Mouse (Mus musculus) activated CD4-positive, CD25-positive, alpha-beta regulatory T cell, adult 4 months (primary cell): ENCODE measurements around the gene Slc12a7. TPM values are rescaled to one million over a fixed set of nuclear protein-coding genes. Genes with fewer than 3 reads are reported as not detected.

Experiments used
- ATAC-seq: one replicate; pipeline ENCODE4 v1.8.0; 2017
- polyA plus RNA-seq, 2 experiments: library from polyadenylated mRNA; unstranded; fragments of 100-300 nt; shearing (Covaris generic); gene quantifications; one replicate each; pipeline ENCODE4 v1.2.1; 2017

Slc12a7 gene
- polyA plus RNA-seq, 2 experiments from 2014 or later: 30.3 to 34.9 TPM

GRCm38 (mm10) chr13:73763439-73764255, 30.8 kb downstream of the Slc12a7 start:
- ATAC-seq: peak; percentile 86

DNA sequence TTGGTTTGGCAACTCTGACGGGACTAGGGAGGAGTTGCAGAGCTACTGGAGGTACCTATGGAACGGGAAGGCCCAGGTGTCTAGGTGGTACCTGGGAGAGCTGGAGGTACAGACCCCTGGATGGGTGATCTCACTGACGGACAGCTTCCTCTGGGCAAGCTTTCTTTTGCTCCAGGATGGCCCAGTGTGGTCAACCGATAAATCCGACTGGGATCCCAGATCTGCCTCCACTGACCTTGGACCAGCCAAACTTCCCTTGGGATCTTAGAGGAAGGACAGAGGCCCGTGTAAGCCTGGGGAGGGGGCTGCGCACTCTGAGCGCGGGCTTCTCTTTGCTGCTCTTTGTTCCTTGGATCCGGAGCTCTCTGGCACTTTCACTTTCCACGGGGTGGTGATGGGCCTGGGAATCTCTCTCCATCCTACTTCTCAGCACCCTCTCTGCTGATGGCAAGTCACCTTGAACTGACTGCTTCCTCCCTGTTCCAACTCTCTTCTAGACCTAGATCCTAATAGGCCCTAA, 31.4 kb downstream of the Slc12a7 start:
- no peak for ATAC-seq

DNA sequence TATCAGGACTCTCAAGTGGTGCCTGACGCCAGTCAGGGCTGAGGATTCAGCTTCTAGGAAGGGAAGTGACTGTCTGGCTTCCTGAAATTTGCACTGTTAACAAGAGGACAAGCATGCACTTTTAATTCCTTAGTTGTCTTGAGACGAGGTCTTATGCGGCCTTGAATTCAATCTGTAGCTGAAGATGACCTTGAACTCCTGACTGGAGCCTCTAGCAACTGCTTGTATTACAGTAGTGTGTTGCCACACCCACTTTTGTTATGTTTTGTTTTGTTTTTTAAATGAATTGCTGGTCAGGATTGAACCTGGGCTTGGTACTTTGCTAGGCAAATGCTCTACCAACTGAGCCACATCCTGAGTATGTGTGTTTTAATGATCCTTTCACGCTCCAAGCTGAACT, 32.5 kb downstream of the Slc12a7 start:
- ATAC-seq: no peak

- ATAC-seq: no peak
Observed at GRCm38 (mm10) chr13:73767224-73767623, 34.3 kb downstream of the Slc12a7 start.

GRCm38 (mm10) chr13:73767754-73768153, 34.9 kb downstream of the Slc12a7 start:
- ATAC-seq: no peak

- ATAC-seq: no peak
Observed at GRCm38 (mm10) chr13:73768311-73768710, 35.4 kb downstream of the Slc12a7 start.

DNA sequence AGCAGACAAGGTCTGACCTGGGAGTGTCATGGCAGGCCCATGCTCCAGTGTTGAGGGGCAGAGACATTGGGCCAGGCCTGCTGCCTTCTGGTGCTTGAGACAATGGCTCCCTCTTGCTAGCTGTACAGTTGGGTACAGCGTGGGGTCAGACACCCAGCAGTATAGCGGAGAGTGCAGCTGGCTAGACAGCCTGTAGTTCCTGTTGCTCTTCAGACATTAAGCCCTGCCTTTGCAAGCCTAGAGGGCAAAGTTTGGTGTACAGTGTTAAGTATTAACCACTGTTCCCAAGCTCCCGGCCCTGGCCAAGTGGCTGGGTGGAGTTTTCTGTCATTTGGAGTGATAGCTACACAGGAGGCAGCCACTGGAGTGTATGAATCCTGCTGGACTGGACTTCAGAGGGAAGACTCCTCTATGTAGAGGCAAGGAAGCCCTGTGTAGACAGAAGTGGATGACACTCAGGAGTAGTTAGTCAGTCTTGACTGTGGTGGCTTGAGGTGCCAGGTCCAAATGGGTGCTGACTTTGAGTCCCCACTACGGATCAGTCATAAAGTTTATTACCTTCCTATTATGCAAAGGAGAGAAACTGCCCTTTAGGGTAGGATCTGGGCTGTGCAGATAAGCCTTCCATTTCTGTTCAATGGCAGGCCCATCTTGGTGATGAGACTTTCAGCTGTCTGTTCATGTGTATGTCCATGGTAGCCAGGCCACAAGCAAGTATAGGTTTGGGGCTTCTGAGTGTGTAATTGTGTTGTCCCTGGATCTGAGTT, 37.2 kb downstream of the Slc12a7 start:
- no peak for ATAC-seq

- no peak for ATAC-seq
Observed at GRCm38 (mm10) chr13:73771131-73771530, 38.2 kb downstream of the Slc12a7 start.

DNA sequence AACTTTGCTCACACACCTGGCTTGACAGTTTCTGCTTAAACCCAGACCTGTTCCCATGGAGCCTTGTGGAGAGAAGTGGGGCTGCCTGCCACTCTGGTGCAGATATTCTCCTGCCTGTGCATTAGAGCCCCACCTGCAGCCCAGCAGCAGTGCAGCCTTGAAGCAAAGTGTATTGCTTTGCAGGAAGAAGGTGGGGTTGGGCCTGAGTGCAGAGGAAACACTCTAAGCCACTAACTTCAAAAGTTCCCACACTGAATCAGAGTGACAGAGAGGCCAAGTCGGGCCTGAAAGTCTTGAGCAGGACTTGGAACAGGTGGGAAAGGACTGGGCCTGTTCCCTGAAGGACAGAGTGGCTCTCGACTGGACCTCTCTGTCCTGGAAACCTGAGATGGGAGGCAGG, 39.8 kb downstream of the Slc12a7 start:
- ATAC-seq: peak; percentile 90

- ATAC-seq: peak; percentile 27
Observed at GRCm38 (mm10) chr13:73773519-73774205, 40.8 kb downstream of the Slc12a7 start.

- ATAC-seq: no peak
Observed at GRCm38 (mm10) chr13:73775786-73776185, 42.9 kb downstream of the Slc12a7 start.

GRCm38 (mm10) chr13:73777578-73777977, 44.7 kb downstream of the Slc12a7 start:
- no peak for ATAC-seq

DNA sequence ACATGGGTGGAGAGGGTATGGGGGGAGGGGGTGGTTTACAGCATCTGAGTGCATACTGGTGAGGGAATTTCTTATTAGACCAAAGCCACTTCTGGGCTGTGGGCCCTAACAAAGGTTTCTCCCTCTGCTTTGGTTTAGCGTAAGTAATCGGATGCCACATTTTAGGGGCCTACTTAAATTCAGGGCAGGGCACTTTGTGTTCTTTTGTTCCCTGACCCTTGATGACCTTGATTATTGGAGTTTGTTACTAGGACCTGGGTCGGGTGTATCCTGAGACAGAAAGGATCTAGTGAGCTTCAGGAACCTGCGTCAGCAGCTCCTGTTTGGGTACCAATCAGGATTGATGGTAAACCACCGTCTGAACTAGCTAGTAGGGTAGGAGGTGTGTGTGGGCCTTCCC, 49.6 kb downstream of the Slc12a7 start:
- ATAC-seq: no peak

DNA sequence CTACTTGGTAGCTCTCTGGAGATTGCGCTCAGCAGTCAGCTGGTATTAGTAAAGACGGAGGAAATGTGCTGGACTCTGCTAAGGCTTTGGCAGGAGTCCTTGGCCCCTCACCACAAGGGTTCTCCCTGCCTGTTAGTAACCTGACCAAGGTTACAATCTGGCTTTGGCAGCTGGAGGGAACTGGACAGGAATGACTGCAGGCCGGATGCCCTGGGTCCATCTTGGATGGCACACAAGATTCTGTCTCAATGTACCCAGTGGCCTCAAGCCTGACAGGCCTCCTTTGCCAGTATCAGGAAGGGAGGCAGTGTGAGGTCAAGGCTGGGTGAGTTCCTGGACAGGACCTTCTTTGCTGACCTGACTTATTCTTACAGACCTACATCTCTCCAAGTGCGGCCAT, 59.3 kb downstream of the Slc12a7 start:
- ATAC-seq: no peak

- ATAC-seq: no peak
Observed at GRCm38 (mm10) chr13:73793171-73793570, 60.3 kb downstream of the Slc12a7 start.

GRCm38 (mm10) chr13:73799110-73799509, 66.2 kb downstream of the Slc12a7 start:
- no peak for ATAC-seq

DNA sequence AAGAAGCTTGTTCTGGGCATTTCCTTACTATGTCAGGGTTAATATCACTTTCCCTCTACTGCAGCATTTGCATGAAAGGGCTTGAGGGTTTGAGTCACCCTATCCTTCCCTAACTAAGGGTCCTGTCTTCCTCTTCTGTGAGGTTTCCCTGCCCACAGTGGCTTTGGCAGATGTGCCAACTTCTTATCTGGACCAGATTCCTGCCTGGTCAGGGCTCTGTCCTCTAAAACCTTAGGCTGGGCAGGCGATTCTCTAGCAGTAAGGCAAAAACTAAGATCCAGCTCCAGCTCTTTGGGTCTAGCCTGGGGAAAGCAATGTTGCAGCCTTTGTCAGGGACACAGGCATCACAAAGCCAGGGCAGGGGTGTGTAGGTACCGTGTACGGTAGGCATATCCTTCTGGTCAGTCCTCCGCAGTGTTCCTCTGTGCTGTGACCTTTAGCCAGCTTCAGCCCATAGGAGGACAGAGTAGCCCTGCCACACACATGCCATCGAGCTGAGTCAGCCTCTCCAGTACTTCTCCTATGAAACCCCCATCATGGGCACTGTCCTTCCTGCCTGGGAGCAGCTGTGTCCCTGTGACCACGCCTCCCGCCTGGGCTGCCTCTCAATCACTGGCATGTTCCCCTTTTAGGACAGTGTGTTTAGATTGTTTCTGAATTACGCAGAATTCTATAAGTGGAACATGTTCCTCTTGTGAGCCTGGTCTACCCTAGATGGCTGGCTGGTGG, 70.7 kb downstream of the Slc12a7 start:
- ATAC-seq: no peak

DNA sequence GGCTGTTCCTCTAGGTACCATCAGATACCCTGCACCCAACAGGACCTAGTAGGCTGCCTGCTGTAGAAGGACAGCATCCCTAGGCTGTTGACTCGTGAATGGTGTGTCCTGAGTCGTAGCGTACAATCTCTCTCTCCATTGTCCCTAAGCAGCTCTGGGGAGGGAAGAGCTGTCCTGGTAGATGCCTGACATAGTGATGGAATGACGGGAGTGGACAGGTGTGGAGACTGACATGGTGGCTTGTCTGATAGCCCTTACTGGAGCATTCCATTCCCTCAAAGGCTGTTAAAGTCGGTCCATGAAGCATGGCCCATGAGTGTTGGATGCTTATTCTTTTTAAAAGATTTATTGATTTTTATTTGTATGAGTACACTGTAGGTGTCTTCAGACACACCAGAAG, 72.0 kb downstream of the Slc12a7 start:
- no peak for ATAC-seq

DNA sequence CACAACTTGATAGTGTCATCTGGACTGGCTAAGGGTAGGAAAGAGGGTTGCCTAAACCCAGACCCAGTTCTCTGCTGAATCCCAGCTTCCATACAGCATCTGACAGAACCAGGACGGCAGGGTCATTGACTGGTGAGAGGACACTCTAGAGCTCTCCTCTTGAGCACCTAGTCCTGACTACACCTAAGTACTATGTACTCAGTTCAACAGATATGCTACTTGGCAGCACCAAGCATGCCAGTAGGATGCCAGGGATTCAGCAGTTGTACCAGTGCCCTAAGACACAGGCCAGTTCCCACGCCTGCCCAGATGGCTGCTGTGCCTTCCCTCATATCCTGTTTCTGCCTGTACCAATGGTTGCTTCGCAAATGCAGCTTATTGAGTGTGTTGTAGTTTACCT, 80.0 kb downstream of the Slc12a7 start:
- ATAC-seq: no peak

DNA sequence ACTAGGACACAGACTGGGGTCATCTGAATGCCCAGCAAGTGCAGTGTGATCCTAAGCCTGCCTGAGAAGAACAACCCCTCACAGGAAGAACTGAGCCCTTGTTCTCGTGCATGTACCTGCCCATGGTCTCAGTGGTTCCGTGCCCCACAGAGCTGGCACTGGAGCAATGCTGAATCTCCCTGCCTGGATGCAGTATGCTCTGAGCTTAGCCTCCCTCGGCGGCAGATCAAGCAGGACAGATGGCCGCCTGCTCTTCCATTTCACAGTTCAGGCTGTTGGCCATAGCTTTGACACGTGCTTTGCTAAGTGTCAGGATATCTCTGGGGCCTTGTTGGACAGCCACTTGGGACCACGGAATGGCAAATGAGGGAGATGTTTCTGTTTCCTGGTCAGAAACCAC, 81.3 kb downstream of the Slc12a7 start:
- ATAC-seq: no peak

- no peak for ATAC-seq
Observed at GRCm38 (mm10) chr13:73816338-73816737, 83.4 kb downstream of the Slc12a7 start.

DNA sequence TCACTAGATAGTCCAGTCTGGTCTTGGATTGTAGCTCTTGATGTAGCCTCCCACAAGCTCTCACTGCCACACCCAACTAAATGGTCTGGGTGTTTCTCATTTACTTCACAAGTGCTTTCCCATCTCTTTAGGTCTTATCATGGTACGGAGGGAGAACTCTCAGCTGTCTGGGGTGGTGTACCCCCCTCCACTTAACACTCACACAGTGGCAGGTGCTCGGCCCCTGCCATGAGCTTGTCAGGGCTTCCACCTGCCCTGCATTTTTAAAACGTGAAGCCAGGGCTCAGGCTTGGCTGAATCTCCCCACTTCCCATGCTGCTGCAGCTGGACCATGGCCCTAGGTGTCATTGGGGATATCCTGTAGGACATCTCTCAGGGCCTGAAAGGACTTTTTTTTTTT, 86.0 kb downstream of the Slc12a7 start:
- ATAC-seq: no peak
